Mouse (Mus musculus) heart, embryonic 15.5 days (tissue): ENCODE measurements at regions not wholly inside any gene's neighbourhood (a gene's known extent, or its start where the extent isn't known, plus 50 kb on each side); places are given as distances from the start of the nearest gene placed in this dataset.

Experiments used
- ATAC-seq: fragments of 200-750 bp; cut with Nextera tagmentation; replicated peaks from 2 replicates; pipeline ENCODE4 v1.8.0; 2017; ENCODE audit warnings: low read depth, moderate TSS enrichment; ENCODE audit not compliant: insufficient number of reproducible peaks, insufficient read depth, low FRiP score
- H3K27ac ChIP-seq: fragments of 300-500 bp; sonication (generic); 2 replicates; pipeline ENCODE4 v1.5.1; 2015; ENCODE audit warnings: mild to moderate bottlenecking, inconsistent platforms
- H3K27me3 ChIP-seq: fragments of 300-500 bp; sonication (generic); 2 replicates; pipeline ENCODE4 v1.6.1; 2015; ENCODE audit warnings: inconsistent platforms
- H3K36me3 ChIP-seq: fragments of 300-500 bp; sonication (generic); 2 replicates; pipeline ENCODE4 v1.6.1; 2015; ENCODE audit warnings: mild to moderate bottlenecking, inconsistent platforms
- H3K4me1 ChIP-seq: fragments of 300-500 bp; sonication (generic); replicated peaks from 2 replicates; pipeline ENCODE4 v1.6.1; 2015; ENCODE audit warnings: inconsistent platforms
- H3K4me2 ChIP-seq: fragments of 300-500 bp; sonication (generic); 2 replicates; pipeline ENCODE4 v1.6.1; 2015; ENCODE audit warnings: inconsistent platforms, mild to moderate bottlenecking, moderate library complexity
- H3K4me3 ChIP-seq: fragments of 300-500 bp; sonication (generic); 2 replicates; pipeline ENCODE4 v1.5.1; 2015; ENCODE audit warnings: mild to moderate bottlenecking, inconsistent platforms
- H3K9ac ChIP-seq: fragments of 300-500 bp; sonication (generic); 2 replicates; pipeline ENCODE4 v1.6.1; 2015; ENCODE audit warnings: mild to moderate bottlenecking, inconsistent platforms
- H3K9me3 ChIP-seq: fragments of 300-500 bp; sonication (generic); replicated peaks from 2 replicates; pipeline ENCODE4 v1.6.1; 2016; ENCODE audit warnings: inconsistent platforms
- WGBS: fragments of 180-500 bp; shearing (Covaris S2); methylation state at CpG from one replicate; pipeline ENCODE4 v1.1.7; 2015; ENCODE audit warnings: mixed read lengths; 5-methylcytosine and 5-hydroxymethylcytosine counted together

GRCm38 (mm10) chr4:9080821-9081493 lies 842.1 kb upstream of the Car8 start:
- Histone ChIP-seq H3K4me1 (peaks cover 38% of the 10 kb centered on the region), H3K9me3 (no peaks in the 10 kb centered on the region), H3K4me2 (no peak overlapping the region), H3K27me3 (no peaks in the 10 kb centered on the region), H3K27ac (peak overlapping the region; percentile 61), H3K36me3 (no peaks in the 10 kb centered on the region), H3K4me3 (no peak overlapping the region), H3K9ac (no peak overlapping the region)
- WGBS, result 27% methylated on average over 15 of the region's 15 CpGs
- ATAC-seq, result peak; percentile 33; the same call in 1 of the 2 replicates

GRCm38 (mm10) chr4:9079828-9080245 lies 841.0 kb upstream of the Car8 start:
- Histone ChIP-seq H3K27me3 (no peaks in the 10 kb centered on the region), H3K4me3 (no peak overlapping the region), H3K4me2 (no peak overlapping the region), H3K27ac (peak overlapping the region; percentile 55), H3K4me1 (peaks cover 38% of the 10 kb centered on the region), H3K36me3 (no peaks in the 10 kb centered on the region), H3K9ac (no peak overlapping the region), H3K9me3 (no peaks in the 10 kb centered on the region)
- 19% methylated on average over 4 of the region's 4 CpGs for WGBS
- peak; percentile 61 for ATAC-seq

GRCm38 (mm10) chr4:9074447-9074846 lies 835.6 kb upstream of the Car8 start:
- Histone ChIP-seq H3K9me3 (no peaks in the 10 kb centered on the region), H3K4me1 (peaks cover 4% of the 10 kb centered on the region), H3K36me3 (no peaks in the 10 kb centered on the region), H3K27me3 (no peaks in the 10 kb centered on the region), H3K4me2 (no peak overlapping the region), H3K4me3 (no peak overlapping the region), H3K27ac (no peak overlapping the region), H3K9ac (no peak overlapping the region)
- WGBS, result 51% methylated on average over 2 of the region's 2 CpGs
- ATAC-seq, result no peak

- Histone ChIP-seq H3K9me3 (no peaks in the 10 kb centered on the region), H3K4me1 (peaks cover 3% of the 10 kb centered on the region; the same call in 1 of the 2 replicates), H3K27ac (no peak overlapping the region), H3K4me3 (no peak overlapping the region), H3K27me3 (no peaks in the 10 kb centered on the region), H3K4me2 (no peak overlapping the region), H3K36me3 (no peaks in the 10 kb centered on the region), H3K9ac (no peak overlapping the region)
- WGBS, result 76% methylated on average over 8 of the region's 8 CpGs
- no peak for ATAC-seq
These were observed 835.0 kb upstream of the Car8 start for GRCm38 (mm10) chr4:9073736-9074428.

GRCm38 (mm10) chr4:9072321-9072720 lies 833.5 kb upstream of the Car8 start:
- no peak overlapping the region for H3K9ac ChIP-seq

GRCm38 (mm10) chr4:9067874-9068273 lies 829.0 kb upstream of the Car8 start:
- H3K9ac ChIP-seq, result no peak overlapping the region
- H3K27ac ChIP-seq, result peak overlapping the region; percentile 59
- WGBS, result 39% methylated on average over 2 of the region's 2 CpGs
- H3K4me2 ChIP-seq, result no peak overlapping the region
- no peaks in the 10 kb centered on the region for H3K9me3 ChIP-seq
- H3K27me3 ChIP-seq, result no peaks in the 10 kb centered on the region
- H3K4me1 ChIP-seq, result peaks cover 6% of the 10 kb centered on the region; the same call in 1 of the 2 replicates
- peak; percentile 55 for ATAC-seq
- H3K4me3 ChIP-seq, result no peak overlapping the region
- no peaks in the 10 kb centered on the region for H3K36me3 ChIP-seq

More at GRCm38 (mm10) chr4:9072321-9072720, 833.5 kb upstream of the Car8 start:
- no peaks in the 10 kb centered on the region for H3K9me3 ChIP-seq
- no peak for ATAC-seq
- 57% methylated on average over 5 of the region's 5 CpGs for WGBS
- H3K4me1 ChIP-seq, result peaks cover 6% of the 10 kb centered on the region; the same call in 1 of the 2 replicates
- no peak overlapping the region for H3K27ac ChIP-seq
- H3K36me3 ChIP-seq, result no peaks in the 10 kb centered on the region
- no peak overlapping the region for H3K4me3 ChIP-seq
- H3K4me2 ChIP-seq, result no peak overlapping the region
- H3K27me3 ChIP-seq, result no peaks in the 10 kb centered on the region

GRCm38 (mm10) chr4:9065981-9066815 lies 827.4 kb upstream of the Car8 start:
- H3K4me1 ChIP-seq, result 0 out of 2 replicates have a peak, but pooled peaks cover 3% of the 10 kb centered on the region
- H3K4me2 ChIP-seq, result no peak overlapping the region
- H3K9me3 ChIP-seq, result no peaks in the 10 kb centered on the region
- no peak overlapping the region for H3K4me3 ChIP-seq
- no peaks in the 10 kb centered on the region for H3K36me3 ChIP-seq
- no peak for ATAC-seq
- WGBS, result 65% methylated on average over 10 of the region's 10 CpGs
- H3K9ac ChIP-seq, result no peak overlapping the region
- no peaks in the 10 kb centered on the region for H3K27me3 ChIP-seq
- H3K27ac ChIP-seq, result no peak overlapping the region

- no peak overlapping the region for H3K4me3 ChIP-seq
- 50% methylated on average over 3 of the region's 3 CpGs for WGBS
- peaks cover 15% of the 10 kb centered on the region for H3K4me1 ChIP-seq
- no peak overlapping the region for H3K9ac ChIP-seq
- H3K4me2 ChIP-seq, result no peak overlapping the region
- H3K9me3 ChIP-seq, result no peaks in the 10 kb centered on the region
- no peaks in the 10 kb centered on the region for H3K27me3 ChIP-seq
- no peak for ATAC-seq
- no peaks in the 10 kb centered on the region for H3K36me3 ChIP-seq
- no peak overlapping the region for H3K27ac ChIP-seq
These were observed 823.1 kb upstream of the Car8 start for GRCm38 (mm10) chr4:9061941-9062340.

- Histone ChIP-seq H3K4me3 (no peak overlapping the region), H3K4me2 (no peak overlapping the region), H3K9ac (no peak overlapping the region), H3K9me3 (no peaks in the 10 kb centered on the region), H3K4me1 (peaks cover 16% of the 10 kb centered on the region), H3K27me3 (no peaks in the 10 kb centered on the region), H3K27ac (no peak overlapping the region), H3K36me3 (no peaks in the 10 kb centered on the region)
- ATAC-seq, result 0 out of 2 replicates have a peak, but pooled peaks have one; percentile 27
- WGBS, result 44% methylated on average over 5 of the region's 5 CpGs
These were observed 821.4 kb upstream of the Car8 start for GRCm38 (mm10) chr4:9060221-9060620.

- Histone ChIP-seq H3K27ac (no peak overlapping the region), H3K27me3 (no peaks in the 10 kb centered on the region), H3K9ac (no peak overlapping the region), H3K4me3 (no peak overlapping the region), H3K9me3 (no peaks in the 10 kb centered on the region), H3K4me1 (peaks cover 16% of the 10 kb centered on the region), H3K4me2 (no peak overlapping the region), H3K36me3 (no peaks in the 10 kb centered on the region)
- WGBS, result 53% methylated on average over 4 of the region's 4 CpGs
- no peak for ATAC-seq
These were observed 818.8 kb upstream of the Car8 start for GRCm38 (mm10) chr4:9057676-9058075.

GRCm38 (mm10) chr4:9057113-9057512 lies 818.3 kb upstream of the Car8 start:
- WGBS, result 62% methylated on average over 7 of the region's 7 CpGs
- ATAC-seq, result no peak
- Histone ChIP-seq H3K27ac (no peak overlapping the region), H3K9me3 (no peaks in the 10 kb centered on the region), H3K27me3 (no peaks in the 10 kb centered on the region), H3K4me2 (no peak overlapping the region), H3K36me3 (no peaks in the 10 kb centered on the region), H3K4me1 (peaks cover 16% of the 10 kb centered on the region), H3K4me3 (no peak overlapping the region), H3K9ac (no peak overlapping the region)
